Mouse (Mus musculus): ENCODE measurements around the gene Cox20. TPM values are rescaled to one million over a fixed set of nuclear protein-coding genes. Genes with fewer than 3 reads are reported as not detected.

Cox20 gene
- polyA plus RNA-seq, 1 experiment from 2014 or later = 88.5 TPM

Small RNAs within 50 kb of the gene (microRNA-seq; reads per million reads assigned to microRNA genes)
- not detected for gene Gm27458

Other genes starting within 250 kb of the Cox20 start
- 14.2 and 14.5 TPM in 2 replicates for gene Desi2, start 131.7 kb upstream of the Cox20 start, polyA plus RNA-seq (2016; fragmentation: Nextera tagmentation; extraction: Ambion mirVana)
- 608 TPM in 2 replicates for gene Hnrnpu, start 18.7 kb downstream of the Cox20 start, polyA plus RNA-seq (2016; fragmentation: Nextera tagmentation; extraction: Ambion mirVana)
- 4.0 and 4.6 TPM in 2 replicates for gene Efcab2, start 87.0 kb downstream of the Cox20 start, polyA plus RNA-seq (2016; fragmentation: Nextera tagmentation; extraction: Ambion mirVana)
- gene Kif26b, start 210.0 kb downstream of the Cox20 start, polyA plus RNA-seq (2016; fragmentation: Nextera tagmentation; extraction: Ambion mirVana) = 18.4 and 24.8 TPM in 2 replicates

Measured in limb, embryonic 10.5 days (tissue).